Mouse (Mus musculus) C2C12 (cell line): ENCODE data around the gene Flt3. TPM values are rescaled to one million over a fixed set of nuclear protein-coding genes. Genes with fewer than 3 reads are reported as not detected.

Source experiments
- H3K27me3 ChIP-seq: one replicate; pipeline ENCODE4 v1.6.1; 2011; ENCODE audit not compliant: control insufficient read depth, insufficient read depth, insufficient read length
- H3K36me3 ChIP-seq: one replicate; pipeline ENCODE4 v1.6.1; 2011; ENCODE audit not compliant: control insufficient read depth, insufficient read depth
- H3K4me3 ChIP-seq: one replicate; pipeline ENCODE4 v1.5.1; 2011; ENCODE audit warnings: mild to moderate bottlenecking, control low read depth; ENCODE audit not compliant: poor library complexity, insufficient read depth, severe bottlenecking
- H3K79me2 ChIP-seq: one replicate; pipeline ENCODE4 v1.6.1; 2011; ENCODE audit not compliant: control insufficient read depth, insufficient read depth
- H3K79me3 ChIP-seq: one replicate; pipeline ENCODE4 v1.6.1; 2011; ENCODE audit warnings: low read depth, control low read depth
- H3ac ChIP-seq: one replicate; pipeline ENCODE3; 2011; ENCODE audit warnings: low read depth; ENCODE audit not compliant: control insufficient read depth, insufficient read length
- CEBPB ChIP-seq: IDR thresholded peaks from one replicate; pipeline ENCODE4 v1.6.1; 2011; ENCODE audit warnings: low read depth, mild to moderate bottlenecking, control low read depth, moderate library complexity
- CTCF ChIP-seq: IDR thresholded peaks from one replicate; pipeline ENCODE4 v1.5.1; 2011; ENCODE audit not compliant: control insufficient read depth, insufficient read depth, insufficient read length
- FOSL1 ChIP-seq: IDR thresholded peaks from one replicate; pipeline ENCODE4 v1.8.0; 2011; ENCODE audit warnings: mild to moderate bottlenecking, low read length; ENCODE audit not compliant: poor library complexity, insufficient read depth, severe bottlenecking
- MAX ChIP-seq: IDR thresholded peaks from one replicate; pipeline ENCODE4 v1.6.1; 2011; ENCODE audit warnings: mild to moderate bottlenecking, control low read depth
- MYOD1 ChIP-seq: IDR thresholded peaks from one replicate; pipeline ENCODE4 v1.6.1; 2011; ENCODE audit warnings: low read depth; ENCODE audit not compliant: control insufficient read depth, insufficient read length
- MYOG ChIP-seq: IDR thresholded peaks from one replicate; pipeline ENCODE4 v1.6.1; 2011; ENCODE audit not compliant: control insufficient read depth, insufficient read length; ENCODE audit errors: extremely low read depth
- USF1 ChIP-seq: IDR thresholded peaks from one replicate; pipeline ENCODE4 v1.6.1; 2011; ENCODE audit warnings: low read depth, mild to moderate bottlenecking, control low read depth, moderate library complexity
- polyA plus RNA-seq: library from polyadenylated mRNA; unstranded; fragments of >200 nt; fragmentation: generic; extraction: Trizol; gene quantifications from one replicate; pipeline ENCODE4 v1.2.1, GENCODE M21; 2012; ENCODE audit warnings: missing spikeins

Flt3 gene
- polyA plus RNA-seq, 1 experiment, result 0.01 TPM

DNA sequence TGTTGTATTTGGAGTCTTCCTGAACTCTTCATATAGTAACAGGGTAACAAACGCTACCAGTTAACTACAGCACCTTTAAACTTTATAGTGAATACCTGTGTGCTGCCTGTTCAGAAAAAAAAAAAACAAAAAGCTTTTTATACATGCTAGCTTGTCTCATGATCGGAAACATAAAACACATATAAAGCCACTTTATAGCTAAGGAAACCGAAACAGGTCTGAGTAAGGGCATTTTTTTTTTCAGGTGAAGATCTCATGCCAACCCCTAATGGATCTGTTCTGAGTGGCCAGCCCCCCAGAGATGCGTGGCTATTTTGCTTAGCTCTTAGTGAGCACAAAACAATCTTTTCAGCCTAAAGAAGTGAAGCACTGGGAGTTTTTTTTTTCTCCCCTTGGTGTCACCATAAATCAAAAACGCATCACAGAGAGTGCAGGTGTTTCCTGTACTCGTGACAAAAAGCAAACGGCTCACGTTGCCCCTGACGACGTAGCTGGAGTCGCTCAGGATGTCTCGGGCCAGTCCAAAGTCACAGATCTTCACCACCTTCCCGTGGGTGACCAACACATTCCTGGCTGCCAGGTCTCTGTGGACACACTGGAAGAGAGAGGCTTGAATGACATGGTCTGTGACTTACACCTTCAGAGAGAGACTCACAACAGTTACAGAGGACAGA, 59.4 kb downstream of the Flt3 start:
- Histone ChIP-seq H3K36me3 (no peaks in the 10 kb centered on the region), H3ac (no peak overlapping the region), H3K27me3 (peaks cover 4% of the 10 kb centered on the region), H3K4me3 (no peak overlapping the region), H3K79me2 (no peaks in the 10 kb centered on the region), H3K79me3 (no peaks in the 10 kb centered on the region)
- TF ChIP-seq USF1 (no peak), CTCF (no peak), FOSL1 (no peak), MYOD1 (no peak), MAX (no peak), MYOG (no peak), CEBPB (no peak)

DNA sequence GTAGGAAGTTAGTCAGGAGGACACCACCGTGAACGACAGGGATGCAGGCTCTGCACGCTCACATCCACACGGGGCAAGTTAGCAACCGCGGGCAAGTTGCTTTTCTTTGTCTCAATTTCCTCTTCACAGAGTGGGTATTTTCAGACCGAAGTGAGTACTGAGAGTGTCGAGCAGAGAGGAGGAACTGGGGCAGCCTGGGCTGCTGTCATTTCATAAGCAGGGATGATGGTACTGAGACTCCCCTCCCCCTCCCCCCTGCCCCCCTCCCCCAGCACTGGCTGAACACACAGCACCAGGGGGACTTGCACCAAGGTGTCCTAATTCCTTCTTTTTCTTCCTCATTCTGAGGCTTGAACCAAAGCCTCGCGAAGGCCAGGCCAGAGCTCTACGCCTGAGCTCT, 60.7 kb downstream of the Flt3 start:
- no peak for TF ChIP-seq MYOD1
- no peak for TF ChIP-seq CEBPB
- H3K27me3 ChIP-seq, result peaks cover 4% of the 10 kb centered on the region
- no peaks in the 10 kb centered on the region for H3K36me3 ChIP-seq
- no peaks in the 10 kb centered on the region for H3K79me2 ChIP-seq
- no peak overlapping the region for H3ac ChIP-seq
- no peak overlapping the region for H3K4me3 ChIP-seq
- no peaks in the 10 kb centered on the region for H3K79me3 ChIP-seq

DNA sequence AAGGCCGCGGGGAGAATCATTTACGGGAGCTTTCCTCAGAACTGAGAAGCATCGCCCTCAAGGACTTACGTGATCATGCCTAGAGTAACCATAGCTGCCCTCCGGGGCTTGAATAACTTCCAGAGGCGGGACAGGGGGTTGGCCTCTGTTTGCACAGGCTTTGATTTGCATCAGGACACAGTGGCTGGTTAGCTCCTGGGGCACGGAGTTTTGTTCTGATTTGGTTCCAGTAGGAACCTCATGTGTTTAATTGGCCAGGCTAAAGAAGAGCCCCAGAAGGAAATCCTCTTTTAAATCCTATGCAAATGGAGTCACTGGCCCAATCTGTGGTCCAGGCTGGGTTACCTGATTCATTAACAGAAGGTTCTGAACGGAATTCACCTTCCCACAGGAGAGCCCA, 61.3 kb downstream of the Flt3 start:
- H3K79me2 ChIP-seq, result no peaks in the 10 kb centered on the region
- peaks cover 4% of the 10 kb centered on the region for H3K27me3 ChIP-seq
- no peak for TF ChIP-seq USF1
- TF ChIP-seq MAX, result no peak
- TF ChIP-seq MYOD1, result no peak
- TF ChIP-seq MYOG, result no peak
- TF ChIP-seq FOSL1, result no peak
- H3ac ChIP-seq, result no peak overlapping the region
- H3K4me3 ChIP-seq, result no peak overlapping the region
- H3K36me3 ChIP-seq, result no peaks in the 10 kb centered on the region
- no peaks in the 10 kb centered on the region for H3K79me3 ChIP-seq

DNA sequence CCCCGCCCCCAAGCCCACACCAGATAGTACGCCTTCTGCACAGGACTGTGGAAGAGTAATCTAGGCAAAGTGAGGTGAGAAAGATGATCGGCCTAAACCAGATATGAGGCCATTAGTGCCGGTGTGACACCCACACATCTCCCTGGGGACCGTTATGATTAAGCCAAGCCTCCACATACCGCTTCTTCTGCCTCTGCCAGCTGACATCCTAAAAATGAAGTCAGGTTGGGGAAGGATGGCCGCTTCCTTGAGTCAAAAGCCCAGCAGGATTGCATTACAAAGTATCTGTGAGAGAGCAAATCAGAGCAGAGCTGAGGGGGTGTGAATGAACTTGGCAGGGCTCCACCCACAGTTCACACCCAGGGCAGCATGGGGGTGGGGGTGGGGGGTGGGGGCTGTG, 67.6 kb downstream of the Flt3 start:
- Histone ChIP-seq H3K36me3 (no peaks in the 10 kb centered on the region), H3K4me3 (no peak overlapping the region), H3K79me2 (no peaks in the 10 kb centered on the region), H3ac (no peak overlapping the region), H3K27me3 (peaks cover 3% of the 10 kb centered on the region), H3K79me3 (no peaks in the 10 kb centered on the region)
- TF ChIP-seq CTCF, result no peak
- TF ChIP-seq CEBPB, result no peak
- no peak for TF ChIP-seq MYOG
- TF ChIP-seq MAX, result no peak
- TF ChIP-seq USF1, result no peak
- no peak for TF ChIP-seq FOSL1
- TF ChIP-seq MYOD1, result no peak

DNA sequence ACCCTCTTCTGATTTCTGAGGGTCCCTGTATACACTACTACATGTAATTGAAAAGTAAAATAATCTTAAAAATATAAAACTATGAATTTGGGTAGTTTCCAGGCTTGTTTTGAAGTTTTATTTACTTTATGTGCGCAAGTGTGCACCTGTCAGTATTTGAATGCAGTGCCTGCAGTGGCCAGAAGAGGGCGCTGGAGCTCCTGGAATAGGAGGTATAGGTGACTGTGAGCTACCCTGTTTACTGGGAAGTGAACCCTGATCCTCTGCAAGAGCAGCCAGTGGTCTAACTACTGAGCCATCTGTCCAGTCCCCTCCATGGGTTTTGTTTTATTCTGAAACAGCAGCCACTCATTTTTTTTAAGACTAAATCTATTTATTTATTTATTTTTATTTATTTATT, 68.7 kb downstream of the Flt3 start:
- Histone ChIP-seq H3K4me3 (no peak overlapping the region), H3K36me3 (no peaks in the 10 kb centered on the region), H3ac (no peak overlapping the region), H3K79me3 (no peaks in the 10 kb centered on the region), H3K79me2 (no peaks in the 10 kb centered on the region), H3K27me3 (peaks cover 3% of the 10 kb centered on the region)
- TF ChIP-seq MAX (no peak), USF1 (no peak), MYOD1 (no peak), CEBPB (no peak), CTCF (no peak), FOSL1 (no peak), MYOG (no peak)

DNA sequence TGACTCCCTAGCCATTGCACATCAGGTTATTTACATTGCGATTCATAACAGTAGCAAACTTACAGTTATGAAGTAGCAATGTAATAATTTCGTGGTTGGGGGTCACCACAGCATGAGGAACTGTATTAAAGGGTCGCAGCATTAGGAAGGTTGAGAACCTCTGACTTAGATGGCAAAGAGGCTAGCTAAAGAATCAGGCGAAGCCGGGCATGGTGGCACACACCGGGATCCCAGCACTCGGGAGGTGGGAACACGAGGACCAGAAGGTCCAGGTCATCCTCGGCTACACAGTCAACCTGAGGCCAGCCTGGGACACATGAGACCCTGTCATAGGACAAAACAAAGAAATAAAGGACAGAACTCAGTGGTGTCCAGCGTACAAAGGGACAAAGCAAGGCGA, 70.3 kb downstream of the Flt3 start:
- Histone ChIP-seq H3K27me3 (peaks cover 8% of the 10 kb centered on the region), H3K36me3 (no peaks in the 10 kb centered on the region), H3K4me3 (no peak overlapping the region), H3K79me3 (no peaks in the 10 kb centered on the region), H3ac (no peak overlapping the region), H3K79me2 (no peaks in the 10 kb centered on the region)
- TF ChIP-seq CTCF, result no peak
- no peak for TF ChIP-seq CEBPB
- no peak for TF ChIP-seq USF1
- no peak for TF ChIP-seq MAX
- TF ChIP-seq FOSL1, result no peak
- TF ChIP-seq MYOD1, result no peak
- TF ChIP-seq MYOG, result no peak
